Mouse (Mus musculus): ENCODE data around the gene Kcnq1. TPM values are rescaled to one million over a fixed set of nuclear protein-coding genes. Genes with fewer than 3 reads are reported as not detected.

Gene Kcnq1
- total RNA-seq, 2 experiments from 2014 or later = 0.84 to 1.4 TPM

DNA sequence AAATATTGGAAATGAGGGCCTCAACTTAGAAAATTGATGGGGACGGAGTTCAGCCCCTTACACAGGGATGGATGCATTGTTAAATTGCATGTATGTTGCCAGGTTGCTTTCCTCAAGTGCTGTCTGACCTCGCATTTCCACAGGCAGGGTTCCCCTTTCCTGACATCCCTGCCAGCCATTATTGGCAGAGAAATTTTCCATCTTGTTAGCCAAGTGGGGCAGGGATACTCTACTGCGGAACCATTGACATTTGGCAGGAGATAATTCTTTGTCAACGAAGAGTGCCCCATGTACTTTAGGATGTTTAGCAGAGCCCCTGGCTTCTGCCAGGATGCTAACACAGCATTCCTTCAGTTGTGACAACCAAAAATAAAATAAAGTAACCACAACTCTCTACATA, 104.6 kb downstream of the Kcnq1 start:
- DNase-seq = no peak
- intact Hi-C loops (cut with DNase I; ENCODE audit: low total_unique reads) = no loop called here

DNA sequence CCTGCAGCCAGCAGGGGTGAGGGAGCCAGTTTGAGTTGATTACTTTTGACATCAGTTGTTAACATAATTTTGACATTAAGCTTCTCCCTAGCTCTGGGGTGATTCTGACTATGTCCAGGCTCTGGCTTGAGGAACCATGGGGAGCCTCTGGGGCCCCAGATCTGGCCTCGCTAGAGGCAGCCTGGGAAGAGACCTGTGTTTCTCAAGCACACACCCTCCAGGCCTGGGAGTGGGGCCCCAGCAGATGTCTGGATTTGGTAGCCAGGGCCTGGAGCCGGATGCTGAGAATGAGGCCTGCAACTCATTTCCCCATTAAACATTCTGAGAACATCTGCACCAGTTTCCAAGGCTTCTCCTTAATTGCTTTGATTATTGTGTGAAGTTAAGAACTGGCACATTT, 145.0 kb downstream of the Kcnq1 start:
- DNase-seq = peak; percentile 50
- intact Hi-C loops (cut with DNase I; ENCODE audit: low total_unique reads) = no loop called here

DNA sequence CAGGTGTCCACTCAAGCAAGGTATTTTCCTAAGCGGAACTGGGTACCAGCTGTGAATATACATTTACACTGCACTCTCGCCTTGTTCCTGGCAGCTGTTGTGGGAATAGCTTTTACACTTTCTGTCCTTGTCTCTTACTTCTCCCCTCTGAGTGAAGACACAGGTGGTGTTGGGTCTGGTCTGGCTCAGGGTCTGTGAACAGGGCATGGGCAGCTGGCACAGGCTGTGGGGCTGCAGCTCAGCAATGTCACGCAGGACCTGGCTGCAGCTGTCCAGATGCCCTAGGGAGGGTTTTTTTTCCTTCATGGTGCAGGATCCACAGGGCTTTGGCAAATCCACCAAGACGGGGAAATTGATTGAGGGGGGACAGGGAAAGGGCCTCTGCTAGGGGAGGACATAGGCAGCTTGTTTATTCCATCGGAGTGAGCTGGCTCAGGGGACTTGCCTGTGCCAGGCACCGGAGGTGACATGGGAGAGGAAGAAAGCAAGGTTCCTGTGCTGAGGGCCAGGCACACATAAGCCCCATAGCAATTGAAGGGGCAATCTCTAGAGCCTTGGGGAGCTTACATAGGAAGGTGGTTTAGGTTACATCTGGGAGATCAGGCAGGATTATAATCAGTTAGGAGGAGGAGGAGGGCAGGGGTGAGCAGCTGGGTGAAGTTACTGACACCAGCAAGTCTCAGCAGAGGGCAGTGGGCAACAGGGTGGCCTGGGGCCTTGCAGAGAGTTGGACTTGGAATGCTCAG, 147.1 kb downstream of the Kcnq1 start:
- intact Hi-C loops (cut with DNase I; ENCODE audit: low total_unique reads) = no loop called here
- DNase-seq = no peak

DNA sequence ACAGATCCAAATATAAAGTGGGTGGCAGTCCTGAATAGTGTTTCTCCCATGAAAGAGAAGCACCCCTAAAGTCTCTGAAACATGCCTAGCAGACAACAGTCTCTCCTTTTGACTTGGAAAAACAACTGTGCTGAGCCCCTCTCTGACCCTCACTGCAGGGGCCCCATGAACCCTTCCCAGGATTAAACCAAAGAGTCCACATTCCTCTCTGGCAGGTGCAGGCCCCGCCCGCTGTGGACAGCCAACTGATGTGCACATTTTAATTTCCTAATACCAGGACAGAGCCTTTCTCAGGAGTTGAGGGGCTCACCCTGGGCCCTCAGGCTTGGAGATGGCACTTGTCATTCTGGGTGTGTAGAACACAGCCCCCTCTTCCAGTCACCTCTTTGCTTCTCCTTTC, 148.7 kb downstream of the Kcnq1 start:
- DNase-seq = no peak
- intact Hi-C loops (cut with DNase I; ENCODE audit: low total_unique reads) = no loop called here

GRCm38 (mm10) chr7:143261246-143261645, 155.1 kb downstream of the Kcnq1 start:
- intact Hi-C loops (cut with DNase I; ENCODE audit: low total_unique reads) = no loop called here
- no peak for DNase-seq

DNA sequence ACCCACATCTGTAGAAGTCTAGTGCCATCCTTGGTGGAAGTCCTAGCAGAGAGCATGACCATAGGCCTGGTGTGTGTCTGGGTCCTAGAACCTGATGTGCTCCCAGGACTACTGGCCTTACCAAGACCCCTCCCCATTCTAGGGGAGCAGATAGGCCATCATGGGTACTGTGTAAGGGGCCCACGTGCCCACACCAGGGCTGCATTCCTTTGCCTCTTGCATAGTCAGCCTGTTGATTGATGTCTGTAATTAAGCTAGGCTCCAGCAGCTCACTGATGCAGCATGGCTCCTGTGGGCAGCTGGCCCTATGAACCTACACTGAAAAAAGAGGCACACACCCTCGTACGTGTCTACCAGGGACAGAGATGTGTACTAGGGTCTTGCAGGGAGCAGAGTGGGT, 157.4 kb downstream of the Kcnq1 start:
- intact Hi-C loops (cut with DNase I; ENCODE audit: low total_unique reads) = no loop called here
- no peak for DNase-seq

GRCm38 (mm10) chr7:143263966-143264365, 157.8 kb downstream of the Kcnq1 start:
- intact Hi-C loops (cut with DNase I; ENCODE audit: low total_unique reads) = no loop called here
- no peak for DNase-seq

GRCm38 (mm10) chr7:143265386-143265785, 159.2 kb downstream of the Kcnq1 start:
- no peak for DNase-seq
- intact Hi-C loops (cut with DNase I; ENCODE audit: low total_unique reads) = no loop called here

DNA sequence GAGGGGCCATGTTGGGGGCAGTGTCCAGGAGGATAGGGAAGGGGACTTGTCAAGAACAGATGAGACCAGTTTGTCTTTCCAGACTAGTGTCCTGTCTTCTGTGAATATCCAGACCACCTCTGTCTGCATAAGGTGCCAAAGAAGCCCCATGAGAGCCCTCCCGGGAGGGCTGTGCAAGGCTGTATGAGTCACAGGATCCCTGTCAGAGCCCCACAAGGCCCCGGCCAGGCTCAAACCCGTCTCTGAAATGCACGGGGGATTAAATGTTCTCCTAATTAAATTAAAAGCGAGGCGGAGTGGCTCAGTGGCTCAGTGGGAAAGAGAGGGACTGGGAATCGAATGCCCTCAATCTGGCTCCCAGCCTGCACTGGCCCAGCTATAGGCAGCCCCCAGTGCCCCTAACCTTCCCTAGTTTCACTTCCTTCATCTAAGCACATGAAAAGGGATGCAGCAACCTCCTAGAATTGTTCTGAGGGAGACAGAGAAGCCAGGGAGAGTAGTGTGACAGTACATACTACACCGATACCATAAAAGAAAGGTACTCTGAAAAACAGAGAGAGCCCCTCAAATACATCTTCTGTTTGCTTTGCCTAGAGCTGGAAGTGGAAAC, 159.8 kb downstream of the Kcnq1 start:
- intact Hi-C loops (cut with DNase I; ENCODE audit: low total_unique reads) = no loop called here
- no peak for DNase-seq

DNA sequence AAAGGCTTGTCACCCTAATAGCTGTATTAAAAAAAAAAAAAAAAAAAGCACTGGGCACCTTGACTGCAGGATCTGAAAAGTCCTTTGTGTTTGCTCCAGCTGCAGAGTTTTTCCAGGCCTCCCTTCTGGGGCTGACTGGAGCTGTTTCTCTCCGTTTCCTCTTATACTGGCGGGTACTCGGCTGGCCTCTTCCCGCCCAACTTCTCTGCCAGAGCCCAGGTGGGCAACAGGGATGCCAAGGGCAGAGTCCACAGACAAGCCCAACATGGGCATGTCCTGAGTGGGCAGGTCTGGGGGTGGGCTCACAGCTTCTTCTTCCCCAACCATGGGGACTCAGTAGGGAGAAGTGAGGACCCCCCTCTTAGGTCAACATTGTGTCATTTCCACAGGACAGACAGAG, 167.6 kb downstream of the Kcnq1 start:
- intact Hi-C loops (cut with DNase I; ENCODE audit: low total_unique reads) = no loop called here
- no peak for DNase-seq

GRCm38 (mm10) chr7:143275030-143275429, 168.9 kb downstream of the Kcnq1 start:
- intact Hi-C loops (cut with DNase I; ENCODE audit: low total_unique reads) = no loop called here
- no peak for DNase-seq

DNA sequence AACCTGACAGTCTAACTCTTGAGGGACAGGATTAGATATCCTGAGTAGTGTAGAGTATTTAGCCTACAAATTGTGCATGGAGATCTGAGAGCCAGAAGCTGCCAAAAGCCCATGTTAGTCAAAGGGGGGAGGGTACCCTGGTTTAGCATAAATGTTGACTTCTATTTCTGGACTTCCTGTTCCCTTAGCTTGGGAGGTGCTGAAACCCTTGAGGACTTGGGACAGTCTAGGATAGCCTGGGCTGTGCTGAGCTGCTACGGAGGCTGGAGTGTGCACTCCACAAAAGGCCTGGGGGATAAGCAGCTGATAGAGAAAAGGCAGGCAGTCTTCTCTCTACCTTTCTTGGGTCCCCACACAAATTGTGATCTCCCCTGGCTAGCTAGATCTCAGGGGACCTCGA, 177.5 kb downstream of the Kcnq1 start:
- intact Hi-C loops (cut with DNase I; ENCODE audit: low total_unique reads) = no loop called here

DNA sequence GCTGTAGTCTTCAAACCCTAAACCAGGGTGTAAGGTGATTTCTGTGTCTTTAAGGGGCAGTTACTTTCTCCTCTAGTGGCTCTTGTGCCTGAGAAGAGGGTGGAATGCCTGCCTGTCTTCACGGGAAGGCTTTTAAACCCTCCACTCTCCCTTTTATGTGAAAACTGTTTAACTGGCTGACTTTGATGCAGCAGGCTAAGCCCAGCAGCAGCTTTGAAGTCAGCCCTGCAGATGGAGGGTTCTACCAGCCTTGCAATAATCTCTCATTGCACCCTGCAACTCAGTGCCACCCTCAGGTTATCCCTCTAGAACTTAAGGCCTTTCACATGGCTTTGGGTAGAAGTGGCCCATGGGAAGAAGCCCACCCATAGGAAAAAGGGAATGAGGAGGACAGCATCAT, 178.7 kb downstream of the Kcnq1 start:
- DNase-seq = no peak
- intact Hi-C loops (cut with DNase I; ENCODE audit: low total_unique reads) = no loop called here

More for the DNA sequence above, 177.5 kb downstream of the Kcnq1 start:
- DNase-seq = no peak

DNA sequence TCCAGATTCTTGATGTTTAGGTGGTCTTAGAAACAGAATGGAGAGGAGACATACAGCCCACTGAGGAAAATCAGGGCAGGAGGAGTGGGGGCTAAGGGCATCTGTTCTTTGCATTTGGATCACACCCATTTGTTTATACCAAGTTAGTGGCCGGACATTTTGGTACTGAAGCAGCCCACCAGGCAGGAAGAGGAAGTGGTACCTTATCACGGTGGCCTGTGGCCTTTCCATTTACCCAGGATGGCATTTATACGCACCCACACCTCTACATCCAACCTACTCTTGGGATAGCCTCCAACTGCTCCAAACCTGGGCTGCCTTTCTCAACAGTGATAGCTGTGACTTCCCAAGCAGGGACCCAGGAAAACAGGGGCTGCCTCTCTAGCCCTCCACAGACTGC, 179.3 kb downstream of the Kcnq1 start:
- intact Hi-C loops (cut with DNase I; ENCODE audit: low total_unique reads) = no loop called here
- no peak for DNase-seq

DNA sequence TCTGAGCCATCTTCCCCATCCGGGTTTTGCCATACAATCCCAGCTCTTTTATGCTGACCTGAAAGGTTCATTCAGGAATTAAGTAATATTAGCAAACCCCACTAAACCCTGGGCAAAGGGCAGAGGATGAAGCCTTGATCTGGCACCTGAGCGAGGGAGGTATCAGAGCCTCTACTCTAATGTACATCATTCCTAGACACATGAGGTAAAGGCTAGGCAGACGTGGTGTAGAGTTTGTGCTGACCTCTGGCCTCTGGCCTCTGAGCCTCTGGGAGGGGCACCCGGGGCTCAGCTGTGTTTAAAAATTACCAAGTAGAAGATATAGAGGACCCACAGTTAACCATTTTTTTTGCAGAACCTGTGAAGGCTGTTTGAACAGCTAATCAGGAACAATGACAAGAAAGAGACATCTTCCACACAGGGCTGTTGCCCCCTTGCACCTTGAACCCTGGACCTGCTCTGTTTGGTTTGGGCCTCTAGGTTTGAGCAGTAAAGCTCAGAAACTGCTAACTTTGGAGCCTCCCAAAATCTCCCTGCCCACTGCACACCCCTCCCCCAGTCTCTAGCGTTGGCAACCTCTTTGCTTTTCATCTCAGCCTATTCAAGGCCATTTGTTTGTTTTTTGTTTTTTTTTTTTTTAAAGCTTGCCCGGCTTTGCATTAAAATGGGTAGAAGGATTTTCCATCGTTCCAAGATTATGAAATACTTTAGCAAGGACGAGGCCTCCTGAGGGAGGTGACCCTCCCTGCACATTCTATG, 180.5 kb downstream of the Kcnq1 start:
- intact Hi-C loops (cut with DNase I; ENCODE audit: low total_unique reads) = no loop called here
- no peak for DNase-seq

GRCm38 (mm10) chr7:143288135-143288534, 182.0 kb downstream of the Kcnq1 start:
- intact Hi-C loops (cut with DNase I; ENCODE audit: low total_unique reads) = no loop called here
- DNase-seq = no peak

- no peak for DNase-seq
- intact Hi-C loops (cut with DNase I; ENCODE audit: low total_unique reads) = no loop called here
Measured at GRCm38 (mm10) chr7:143289082-143289849, 183.1 kb downstream of the Kcnq1 start.

DNA sequence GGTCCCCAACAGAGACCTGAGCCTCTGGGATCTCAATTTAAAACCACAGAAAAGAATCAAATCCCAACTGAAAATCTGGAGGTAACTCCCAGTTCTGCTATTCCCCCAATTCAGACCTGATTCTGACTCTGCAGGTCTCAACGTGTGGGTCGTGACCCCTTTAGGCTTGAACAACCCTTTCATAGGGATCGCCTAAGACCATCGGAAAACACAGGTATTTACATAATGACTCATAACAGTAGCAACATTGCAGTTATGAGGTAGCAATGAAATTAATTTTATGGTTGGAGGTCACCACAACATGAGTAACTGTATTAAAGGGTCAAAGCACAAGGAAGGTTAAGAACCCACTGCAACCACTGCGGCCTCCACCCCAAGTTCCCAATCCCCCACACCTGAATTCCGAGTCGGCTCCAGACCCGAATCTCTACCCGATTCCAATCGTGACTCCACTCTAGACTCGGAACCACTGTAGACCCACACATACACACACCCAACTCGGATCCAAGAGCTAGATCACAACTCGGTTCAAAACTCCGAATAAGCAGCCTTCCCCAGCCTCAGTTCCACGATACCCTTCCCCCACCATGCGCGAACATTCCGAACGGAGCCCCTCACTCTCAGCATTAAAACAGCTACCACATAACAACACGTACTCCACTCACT, 188.7 kb downstream of the Kcnq1 start:
- intact Hi-C loops (cut with DNase I; ENCODE audit: low total_unique reads) = no loop called here
- DNase-seq = no peak

- intact Hi-C loops (cut with DNase I; ENCODE audit: low total_unique reads) = no loop called here
Measured at GRCm38 (mm10) chr7:143295356-143296000, 189.3 kb downstream of the Kcnq1 start.

More at GRCm38 (mm10) chr7:143295356-143296000, 189.3 kb downstream of the Kcnq1 start:
- no peak for DNase-seq
